Mouse (Mus musculus) urinary bladder, postnatal 25 days (tissue): ENCODE measurements around the gene Fam3a.
"Not testable (repeated sequence)": the region's sequence is repeated elsewhere in the genome, so short reads cannot be mapped to it uniquely, and the experiment has no call there.

Source experiments
- DNase-seq: peaks from one replicate; pipeline ENCODE4 v3.0.0; 2022; ENCODE audit warnings: low spot score

Fam3a gene

GRCm38 (mm10) chrX:74392535-74393443, at the start of gene Fam3a, which contains the start of gene Ikbkg:
Gene Fam3a, minus strand, starts transcription at chrX:74393272.
Gene Ikbkg, plus strand, starts transcription at chrX:74393290.
- peak; percentile 45 for DNase-seq

DNA sequence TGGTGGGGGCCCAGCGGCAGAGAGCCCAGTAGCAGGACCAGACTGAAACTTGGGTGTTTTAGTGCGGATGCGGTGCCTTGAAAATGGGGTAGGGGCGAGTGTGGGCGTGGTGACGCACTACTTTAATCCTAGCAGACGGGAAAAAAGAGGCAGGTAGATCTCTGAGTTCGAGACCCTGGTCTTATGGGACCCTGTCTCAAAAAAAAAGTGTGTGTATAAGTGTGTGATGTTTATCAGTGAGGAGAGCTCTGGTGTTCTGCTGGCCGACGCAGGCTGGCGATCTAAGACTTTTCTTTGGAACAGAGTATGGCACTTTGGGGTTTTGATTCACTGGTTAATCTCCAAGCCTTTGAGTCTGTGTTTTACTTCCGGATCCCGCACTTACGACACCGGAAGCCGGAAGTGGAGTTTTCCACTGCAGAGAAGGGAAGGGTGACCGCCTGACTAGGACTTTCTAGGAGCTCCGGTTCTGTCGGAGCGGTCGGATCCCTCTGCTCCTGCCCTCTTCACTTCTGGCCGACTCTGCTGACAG, 36.3 kb upstream of the Fam3a start:
- peak; percentile 58 for DNase-seq

- DNase-seq: peak; percentile 79
Observed at GRCm38 (mm10) chrX:74428826-74429276, 35.8 kb upstream of the Fam3a start, which contains the start of gene G6pdx. Gene G6pdx, minus strand, starts transcription at chrX:74429194.

- no peak for DNase-seq
Observed at GRCm38 (mm10) chrX:74428146-74428825, 35.2 kb upstream of the Fam3a start.

DNA sequence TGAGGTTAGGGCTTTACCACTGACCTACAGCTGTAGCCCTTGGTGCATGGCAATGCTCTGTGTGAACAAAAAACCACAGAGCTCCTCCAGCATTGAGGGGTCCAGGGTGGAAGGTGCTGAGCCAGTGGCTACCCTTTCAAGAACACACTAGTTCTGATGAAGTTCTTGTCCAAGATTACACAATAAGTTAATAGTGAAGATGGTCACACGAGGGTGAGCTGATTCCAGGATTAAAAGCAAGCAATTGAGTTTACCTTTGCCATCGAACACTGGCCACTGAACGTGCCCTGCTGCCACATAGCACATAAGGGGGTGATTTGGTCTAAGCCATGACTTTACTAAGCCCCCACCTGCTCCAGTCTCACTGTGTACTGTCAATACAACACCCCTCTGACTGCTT, 34.0 kb upstream of the Fam3a start:
- no peak for DNase-seq

DNA sequence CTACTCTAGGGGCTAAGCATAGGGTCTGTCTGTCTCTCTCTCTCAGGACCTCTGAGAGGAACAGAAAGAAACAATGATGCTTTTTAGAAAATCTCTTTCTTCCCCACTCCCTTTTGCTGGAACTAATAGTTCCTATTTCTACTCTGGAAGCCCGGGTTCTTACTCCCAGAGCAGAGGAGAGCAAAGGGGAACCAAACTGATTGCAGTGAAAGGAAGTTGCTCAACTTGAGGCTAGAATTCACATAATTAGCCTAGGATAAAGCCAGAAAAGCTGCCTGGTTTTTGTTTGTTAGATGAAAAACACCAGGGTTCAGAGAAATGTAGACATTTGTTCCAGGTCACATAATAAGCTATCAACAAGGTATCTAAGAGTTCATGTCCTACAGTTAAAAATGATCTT, 33.2 kb upstream of the Fam3a start:
- no peak for DNase-seq

- peak; percentile 38 for DNase-seq
Observed at GRCm38 (mm10) chrX:74425195-74425594, 32.1 kb upstream of the Fam3a start.

- DNase-seq: no peak
Observed at GRCm38 (mm10) chrX:74424443-74424842, 31.4 kb upstream of the Fam3a start.

- peak; percentile 31 for DNase-seq
Observed at GRCm38 (mm10) chrX:74413377-74413776, 20.3 kb upstream of the Fam3a start.

DNA sequence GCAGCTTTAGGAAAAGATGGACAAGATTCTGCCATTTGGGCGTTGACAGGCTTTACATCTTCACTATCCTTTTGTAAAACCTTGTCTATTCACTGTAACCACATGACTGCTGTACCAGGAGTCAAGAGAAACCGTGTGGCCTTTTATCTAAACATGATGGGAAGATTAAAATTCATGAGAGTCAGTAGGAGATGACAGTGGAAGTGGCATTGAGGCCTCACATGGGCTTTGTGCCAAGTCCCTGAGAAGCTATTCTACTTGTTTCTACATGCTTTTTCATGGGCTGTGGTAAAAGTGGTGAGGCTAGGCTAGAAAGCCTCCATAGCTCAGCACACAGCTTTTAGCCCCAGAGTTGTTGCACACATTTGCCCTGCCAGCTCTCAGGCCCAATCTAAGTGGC, 15.3 kb upstream of the Fam3a start:
- DNase-seq: no peak

DNA sequence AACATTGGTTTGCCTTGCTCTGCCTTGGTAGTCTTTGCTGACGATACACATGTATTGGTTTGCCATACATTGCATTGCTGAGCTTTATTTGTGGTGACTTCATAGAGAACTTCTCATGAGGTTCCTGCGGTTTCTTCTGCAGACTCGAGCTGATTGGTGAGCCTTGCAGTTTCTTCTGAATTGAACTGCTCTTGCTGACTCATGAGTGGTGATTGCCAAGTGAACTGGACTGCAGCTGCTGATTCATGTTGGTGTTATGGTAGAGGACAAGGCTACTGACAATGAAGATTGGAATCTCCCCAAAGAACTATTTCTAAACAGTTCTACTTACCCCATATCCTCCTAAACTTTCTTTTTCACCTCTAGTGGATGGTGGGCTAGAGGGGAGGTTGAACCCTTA, 7.1 kb upstream of the Fam3a start:
- no peak for DNase-seq

GRCm38 (mm10) chrX:74388153-74388552, 4.9 kb downstream of the Fam3a start:
- DNase-seq: no peak

- no peak for DNase-seq
Observed at GRCm38 (mm10) chrX:74384451-74384850, 8.6 kb downstream of the Fam3a start.

GRCm38 (mm10) chrX:74372888-74373549, 20.1 kb downstream of the Fam3a start, which contains the start of the genes Ubl4a and Slc10a3:
Gene Ubl4a, minus strand, starts transcription at chrX:74373218.
Gene Slc10a3, minus strand, starts transcription at chrX:74373349.
- DNase-seq: peak; percentile 73

DNA sequence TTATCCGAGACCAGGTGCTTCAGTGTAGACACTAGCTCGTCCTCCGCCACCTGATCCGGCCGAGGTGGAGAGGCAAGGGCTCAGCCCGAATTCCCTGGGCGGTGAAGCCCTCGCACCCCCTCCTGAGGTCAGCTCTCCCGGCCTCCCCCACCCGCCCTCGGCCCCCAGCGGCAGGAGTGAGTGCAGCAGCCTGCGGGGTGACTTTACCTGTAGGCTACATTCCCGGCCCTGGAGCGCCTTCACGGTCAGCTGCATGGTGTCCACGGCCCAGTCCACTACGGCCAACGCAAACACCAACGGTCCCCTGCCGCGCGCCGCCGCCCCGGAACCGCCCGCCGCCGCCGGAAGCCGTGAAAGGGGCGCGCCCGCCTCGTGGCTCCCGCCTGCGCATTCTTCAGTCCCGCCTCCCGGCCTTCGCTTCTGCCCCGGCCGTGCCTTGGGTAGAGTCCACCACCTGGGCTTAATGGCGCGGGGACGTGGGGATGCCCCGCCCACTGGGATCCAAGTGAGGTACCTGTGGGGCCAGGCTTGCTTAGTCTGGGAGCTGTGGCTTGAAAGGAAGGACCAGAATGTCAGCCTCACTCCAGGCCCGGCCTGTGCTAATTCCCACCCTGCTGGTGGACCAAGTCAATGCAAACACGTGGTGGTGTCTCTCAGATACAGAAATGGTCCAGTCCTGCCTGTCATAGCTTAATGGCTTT, 24.7 kb downstream of the Fam3a start:
- DNase-seq: peak; percentile 69

GRCm38 (mm10) chrX:74367512-74367911, 25.6 kb downstream of the Fam3a start:
- DNase-seq: no peak

- no peak for DNase-seq
Observed at GRCm38 (mm10) chrX:74359171-74359570, 33.9 kb downstream of the Fam3a start.

DNA sequence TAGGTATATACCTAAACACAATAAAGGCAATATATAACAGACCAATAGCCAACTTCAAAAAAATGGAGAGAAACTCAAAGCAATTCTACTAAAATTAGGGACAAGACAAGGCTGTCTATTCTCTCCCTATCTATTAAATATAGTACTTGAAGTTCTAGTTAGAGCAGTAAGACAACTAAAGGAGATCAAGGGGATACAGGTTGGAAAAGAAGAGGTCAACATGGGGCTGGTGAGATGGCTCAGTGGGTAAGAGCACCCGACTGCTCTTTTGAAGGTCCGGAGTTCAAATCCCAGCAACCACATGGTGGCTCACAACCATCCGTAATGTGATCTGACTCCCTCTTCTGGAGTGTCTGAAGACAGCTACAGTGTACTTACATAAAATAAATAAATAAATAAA, 36.0 kb downstream of the Fam3a start:
- DNase-seq: not testable (repeated sequence)

DNA sequence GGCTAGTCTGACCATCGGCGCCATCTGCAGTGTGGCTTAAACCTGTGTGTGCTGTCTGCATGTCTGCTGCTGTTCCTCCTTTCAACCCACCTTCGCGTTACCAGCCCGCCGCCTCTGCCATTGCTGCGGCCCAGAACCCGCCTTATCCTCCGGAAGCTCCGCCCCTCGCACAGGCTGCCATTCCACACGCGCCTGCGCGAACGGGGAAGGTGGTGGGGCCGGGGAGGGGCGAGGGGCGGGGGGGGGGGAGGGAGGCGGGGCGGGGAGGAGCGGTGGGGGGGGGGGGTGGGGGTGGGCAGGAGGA, 39.7 kb downstream of the Fam3a start, which contains the start of gene Lage3:
Gene Lage3 (minus strand): TSS at position 152 of the 304 bp plus-strand sequence.
- peak; percentile 68 for DNase-seq

GRCm38 (mm10) chrX:74352645-74353466, 40.2 kb downstream of the Fam3a start:
- no peak for DNase-seq
